Mouse (Mus musculus) neural tube, embryonic 10.5 days (tissue): ENCODE results near the gene Clip2.

ENCODE experiments used
- DNase-seq: peaks from one replicate; pipeline ENCODE4 v3.0.0-alpha.2; 2017; ENCODE audit warnings: low spot score; ENCODE audit errors: extremely low spot score

Clip2 gene

DNA sequence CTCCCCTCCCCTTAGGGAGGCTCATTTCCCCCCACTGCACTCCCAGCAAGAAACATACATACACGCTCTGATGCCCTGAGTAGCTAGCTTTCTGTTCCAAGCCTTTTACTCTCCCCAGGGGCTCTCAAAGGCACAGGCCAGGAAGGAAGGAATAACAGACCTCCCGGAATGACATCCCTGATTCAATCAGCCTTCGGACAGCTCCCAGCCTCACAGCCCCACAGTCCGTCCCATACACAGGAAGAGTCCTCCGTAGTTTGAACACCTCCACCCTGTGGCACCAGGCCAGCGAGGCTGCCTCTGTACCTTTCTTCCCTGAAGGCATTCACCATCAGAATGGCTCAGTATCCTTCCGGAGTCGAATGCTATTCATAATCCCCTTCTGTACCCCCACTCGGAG, 23.7 kb downstream of the Clip2 start:
- no peak for DNase-seq

- DNase-seq: no peak
Observed at GRCm38 (mm10) chr5:134525971-134526711, 26.1 kb downstream of the Clip2 start.

DNA sequence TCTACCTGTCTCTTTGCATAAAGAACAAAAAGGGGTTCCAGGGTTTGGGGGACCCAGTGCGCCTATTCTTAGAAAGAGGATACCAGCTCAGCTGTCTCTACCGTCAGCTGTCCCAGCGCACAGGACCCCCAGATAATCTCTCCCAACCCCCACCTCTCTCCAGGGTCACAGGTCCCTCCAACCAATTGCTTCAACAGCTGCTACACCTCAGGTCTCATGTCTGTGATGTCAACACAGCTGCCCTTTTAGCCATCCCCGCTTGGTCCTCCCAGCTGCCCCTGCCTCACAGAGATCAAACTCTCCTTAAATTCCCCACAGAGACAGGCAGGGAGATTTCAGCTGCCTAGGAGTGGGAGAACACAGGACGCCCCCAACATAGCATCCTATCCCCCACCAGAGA, 28.5 kb downstream of the Clip2 start:
- no peak for DNase-seq

DNA sequence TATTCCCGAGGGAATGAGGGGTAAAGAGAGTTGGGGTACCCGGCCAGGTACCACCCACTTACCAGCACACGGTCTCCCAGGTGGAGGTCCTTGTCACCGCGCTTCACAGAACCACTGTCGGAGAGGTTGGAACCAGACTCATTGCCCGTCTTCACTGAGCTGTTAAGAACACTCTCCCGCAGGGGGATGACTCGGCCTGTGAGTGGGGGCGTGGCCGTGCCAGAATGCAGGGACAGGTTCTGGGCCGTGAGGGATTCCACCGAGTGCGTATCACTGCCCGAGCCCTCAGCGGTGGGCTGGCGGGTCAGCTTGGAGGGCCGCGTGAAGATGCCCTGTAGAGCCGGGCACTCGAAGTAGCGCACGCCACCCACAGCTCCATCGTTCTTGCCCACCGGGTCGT, 29.7 kb downstream of the Clip2 start:
- DNase-seq: no peak

DNA sequence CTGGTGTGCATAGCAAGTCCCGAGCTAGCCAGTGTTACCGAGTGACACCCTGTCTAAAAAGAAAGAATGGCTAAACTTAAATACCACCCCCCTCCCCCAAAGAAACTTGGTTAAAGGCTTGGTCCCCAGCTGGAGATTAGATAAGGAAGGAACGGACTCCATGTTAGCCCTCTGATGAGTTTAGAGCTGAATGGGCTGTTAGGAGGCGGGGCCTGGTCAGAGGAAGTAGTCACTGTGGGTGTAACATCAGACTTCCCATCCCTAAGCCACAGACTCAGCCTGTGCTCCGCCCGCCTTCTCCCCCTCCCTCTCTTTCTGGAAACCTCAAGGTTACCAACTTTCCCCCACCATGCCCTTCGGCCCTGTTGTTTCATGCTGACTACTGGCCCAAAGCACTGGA, 30.4 kb downstream of the Clip2 start:
- no peak for DNase-seq

GRCm38 (mm10) chr5:134521131-134521530, 31.1 kb downstream of the Clip2 start:
- no peak for DNase-seq

- no peak for DNase-seq
Observed at GRCm38 (mm10) chr5:134520120-134520519, 32.1 kb downstream of the Clip2 start.

GRCm38 (mm10) chr5:134519471-134519870, 32.8 kb downstream of the Clip2 start:
- DNase-seq: no peak

GRCm38 (mm10) chr5:134512086-134512485, 40.1 kb downstream of the Clip2 start:
- DNase-seq: no peak

GRCm38 (mm10) chr5:134510266-134510665, 42.0 kb downstream of the Clip2 start:
- no peak for DNase-seq

GRCm38 (mm10) chr5:134508965-134509364, 43.3 kb downstream of the Clip2 start:
- DNase-seq: no peak

DNA sequence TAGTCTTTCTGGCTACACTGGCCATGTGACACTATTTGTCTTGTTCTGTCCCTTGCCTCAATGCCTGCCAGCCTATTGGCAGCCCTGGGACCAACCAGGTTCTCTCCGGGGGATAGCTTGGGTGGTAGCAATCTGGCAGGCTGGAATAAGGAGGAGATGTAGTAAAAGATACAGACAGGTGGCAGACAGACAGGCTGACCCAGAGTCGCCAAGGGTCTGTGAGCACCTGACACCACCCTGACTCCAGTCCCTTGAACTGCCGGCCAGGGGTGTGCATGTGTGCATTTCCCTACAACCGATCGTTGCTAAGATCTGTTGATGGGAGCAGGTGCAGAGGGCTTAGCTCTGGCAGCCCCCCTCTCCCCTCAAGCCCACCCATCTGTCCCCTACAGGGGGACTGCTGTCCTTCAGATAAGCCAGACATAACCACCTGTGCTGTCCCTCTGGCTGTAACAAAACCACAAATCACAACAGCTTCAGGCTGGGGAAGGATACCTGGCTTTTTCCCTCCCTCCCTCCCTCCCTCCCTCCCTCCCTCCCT, 44.3 kb downstream of the Clip2 start:
- DNase-seq: no peak

DNA sequence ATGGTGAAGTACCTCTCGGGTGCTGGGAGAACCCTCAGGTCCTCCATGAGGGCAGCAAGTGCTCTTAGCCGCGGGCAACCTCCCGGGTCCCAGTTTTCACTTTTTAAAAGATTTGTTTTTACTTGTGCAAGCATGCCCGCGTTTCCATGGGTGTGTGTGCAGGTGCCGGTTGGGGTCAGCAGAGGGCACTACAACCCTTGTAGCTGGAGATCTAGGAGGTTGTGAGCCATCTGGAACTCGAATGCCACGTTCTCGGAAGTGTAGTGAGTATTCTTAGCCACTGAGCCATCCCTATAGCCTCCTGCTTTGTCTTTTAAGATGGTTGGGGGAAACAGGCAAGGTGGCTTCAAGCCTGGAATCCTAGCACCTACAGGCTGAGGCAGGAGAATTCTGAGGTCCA, 44.9 kb downstream of the Clip2 start:
- peak; percentile 76 for DNase-seq

- DNase-seq: no peak
Observed at GRCm38 (mm10) chr5:134505810-134506292, 46.4 kb downstream of the Clip2 start.

DNA sequence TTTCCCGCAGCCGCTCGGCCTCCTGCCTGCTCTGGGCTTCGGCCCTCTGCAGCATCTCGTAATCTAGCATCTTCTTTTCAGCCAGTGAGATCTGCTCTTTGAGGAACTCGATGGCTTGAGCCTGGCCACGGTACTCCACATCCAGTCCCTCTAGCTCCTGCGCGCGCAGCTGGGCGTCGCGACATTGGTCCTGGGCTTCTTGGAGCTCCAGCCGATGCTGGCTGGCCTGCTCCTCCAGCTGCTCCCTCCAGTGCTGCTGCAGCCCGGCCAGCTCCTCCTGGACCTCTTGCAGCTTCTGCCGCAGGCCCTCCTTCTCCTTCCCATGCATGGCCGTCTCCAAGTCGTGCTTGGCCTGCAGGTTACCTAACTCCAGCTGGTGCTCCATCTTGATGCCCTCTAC, 49.6 kb downstream of the Clip2 start:
- DNase-seq: no peak

- no peak for DNase-seq
Observed at GRCm38 (mm10) chr5:134501453-134501852, 50.8 kb downstream of the Clip2 start.

- DNase-seq: no peak
Observed at GRCm38 (mm10) chr5:134500681-134501080, 51.6 kb downstream of the Clip2 start.

GRCm38 (mm10) chr5:134500062-134500461, 52.2 kb downstream of the Clip2 start:
- DNase-seq: no peak

GRCm38 (mm10) chr5:134497026-134497425, 55.2 kb downstream of the Clip2 start:
- no peak for DNase-seq

DNA sequence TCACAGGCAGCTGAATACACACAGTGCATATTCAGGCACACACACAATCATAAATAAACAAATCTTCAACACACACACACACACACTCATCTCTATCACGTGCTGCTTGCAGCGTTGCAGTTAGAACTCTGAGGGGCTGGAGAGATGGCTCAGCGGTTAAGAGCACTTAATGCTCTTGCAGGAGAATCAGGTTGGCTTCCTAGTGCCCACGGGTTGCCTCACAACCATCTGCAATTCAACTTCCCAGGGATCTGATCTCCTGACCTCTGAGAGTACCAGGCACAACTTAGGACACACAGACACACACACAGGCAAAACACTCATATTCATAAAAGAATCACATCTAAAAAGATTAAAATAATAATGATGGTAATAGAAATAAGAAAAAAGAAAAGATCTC, 56.4 kb downstream of the Clip2 start:
- no peak for DNase-seq

- DNase-seq: peak; percentile 86
Observed at GRCm38 (mm10) chr5:134494142-134494541, 58.1 kb downstream of the Clip2 start.

GRCm38 (mm10) chr5:134492956-134493355, 59.3 kb downstream of the Clip2 start:
- DNase-seq: no peak
